Mouse (Mus musculus) intestine, embryonic 14.5 days (tissue): Measurements from ENCODE around the gene Ednrb. TPM values are rescaled to one million over a fixed set of nuclear protein-coding genes. Genes with fewer than 3 reads are reported as not detected.

ENCODE experiments used
- ATAC-seq: fragments of 200-750 bp; cut with Nextera tagmentation; replicated peaks from 2 replicates; pipeline ENCODE4 v1.8.0; 2017; ENCODE audit warnings: low read depth, moderate number of reproducible peaks, moderate TSS enrichment, moderate library complexity; ENCODE audit not compliant: low FRiP score, low TSS enrichment
- DNase-seq: peaks from one replicate; pipeline ENCODE4 v3.0.0-alpha.2; 2018; ENCODE audit warnings: low spot score
- H3K27ac ChIP-seq: fragments of 300-500 bp; sonication (generic); 2 replicates; pipeline ENCODE4 v1.5.1; 2014; ENCODE audit warnings: low read depth, mild to moderate bottlenecking, control low read depth
- H3K27me3 ChIP-seq: fragments of 300-500 bp; sonication (generic); replicated peaks from 2 replicates; pipeline ENCODE4 v1.6.1; 2014; ENCODE audit warnings: low read length, control low read depth; ENCODE audit not compliant: control insufficient read depth, insufficient read depth
- H3K36me3 ChIP-seq: fragments of 300-500 bp; sonication (generic); 2 replicates; pipeline ENCODE4 v1.6.1; 2014; ENCODE audit warnings: low read length, control low read depth; ENCODE audit not compliant: control insufficient read depth, insufficient read depth
- H3K4me1 ChIP-seq: fragments of 300-500 bp; sonication (generic); replicated peaks from 2 replicates; pipeline ENCODE4 v1.6.1; 2014; ENCODE audit warnings: low read length, control low read depth, mixed read lengths; ENCODE audit not compliant: control insufficient read depth, insufficient read depth
- H3K4me2 ChIP-seq: fragments of 300-500 bp; sonication (generic); 2 replicates; pipeline ENCODE4 v1.6.1; 2014; ENCODE audit warnings: low read length
- H3K4me3 ChIP-seq: fragments of 300-500 bp; sonication (generic); 2 replicates; pipeline ENCODE4 v1.5.1; 2014; ENCODE audit warnings: low read depth, low read length, control low read depth, mixed read lengths
- H3K9ac ChIP-seq: fragments of 300-500 bp; sonication (generic); 2 replicates; pipeline ENCODE4 v1.6.1; 2014; ENCODE audit warnings: mild to moderate bottlenecking, low read length
- H3K9me3 ChIP-seq: fragments of 300-500 bp; sonication (generic); 2 replicates; pipeline ENCODE4 v1.6.1; 2016; ENCODE audit warnings: low read length, control low read depth; ENCODE audit not compliant: control insufficient read depth
- WGBS: fragments of 180-500 bp; shearing (Covaris S2); extraction: QIAGEN DNeasy Blood & Tissue Kit; methylation state at CpG from one replicate; pipeline ENCODE4 v1.1.7; 2014; 5-methylcytosine and 5-hydroxymethylcytosine counted together
- polyA plus RNA-seq: library from polyadenylated mRNA; unstranded; fragments of >200 nt; fragmentation: Nextera tagmentation; extraction: Ambion mirVana; gene quantifications from 2 replicates; pipeline ENCODE4 v1.2.1, GENCODE M21; 2014

Ednrb gene
- polyA plus RNA-seq, result 185 and 214 TPM in 2 replicates

DNA sequence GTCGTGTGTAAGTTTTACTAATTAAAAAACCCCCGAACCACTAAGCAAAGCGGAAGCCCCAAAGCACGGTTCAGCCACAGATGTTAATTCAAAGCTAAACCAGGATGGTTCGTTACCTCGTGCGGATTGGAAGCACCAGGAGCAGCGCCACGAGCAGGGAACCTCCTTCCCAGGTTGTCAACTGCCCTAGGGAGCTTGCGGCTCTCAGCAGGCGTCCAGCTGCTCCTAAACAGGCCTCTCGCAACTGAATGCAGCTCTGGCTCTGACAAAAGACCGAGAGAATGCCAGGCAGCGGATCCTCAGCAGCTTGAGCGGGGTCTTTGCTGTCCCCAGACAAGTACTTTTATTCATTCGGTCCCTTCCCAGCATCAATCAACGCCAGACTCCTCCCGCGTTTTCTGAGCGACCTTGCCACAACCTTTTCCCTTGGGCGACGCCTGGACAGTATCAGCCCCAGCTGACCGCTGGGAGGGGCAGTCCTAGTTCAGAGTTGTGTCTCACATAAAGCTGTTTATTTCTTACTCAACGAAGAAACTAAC lies at the start of gene Ednrb:
Gene Ednrb, minus strand, starts transcription at position 392 of the 539 bp plus-strand sequence.
- H3K36me3 ChIP-seq, result no peaks in the 10 kb centered on the region
- no peaks in the 10 kb centered on the region for H3K9me3 ChIP-seq
- H3K27ac ChIP-seq, result peak within 1 kb of the TSS; percentile 85
- peak within 1 kb of the TSS; percentile 56 for H3K4me3 ChIP-seq
- DNase-seq, result peak; percentile 84
- no peaks in the 10 kb centered on the region; the same call in 1 of the 2 replicates for H3K4me1 ChIP-seq
- no peaks in the 10 kb centered on the region for H3K27me3 ChIP-seq
- peak; percentile 72 for ATAC-seq
- peak within 1 kb of the TSS; percentile 61 for H3K9ac ChIP-seq
- WGBS, result 3% methylated on average over 24 of the region's 24 CpGs
- H3K4me2 ChIP-seq, result peak within 1 kb of the TSS; percentile 88

- Histone ChIP-seq H3K4me1 (no peaks in the 10 kb centered on the region; the same call in 1 of the 2 replicates), H3K27me3 (no peaks in the 10 kb centered on the region), H3K9ac (no peak overlapping the region), H3K36me3 (no peaks in the 10 kb centered on the region), H3K9me3 (no peaks in the 10 kb centered on the region), H3K27ac (no peak overlapping the region), H3K4me3 (no peak overlapping the region), H3K4me2 (no peak overlapping the region)
- 50% methylated on average over 8 of the region's 8 CpGs for WGBS
- DNase-seq, result no peak
- ATAC-seq, result no peak
Observed at GRCm38 (mm10) chr14:103892411-103892938, 48.3 kb upstream of the Ednrb start.

- no peak overlapping the region for H3K4me3 ChIP-seq
- ATAC-seq (no peak), DNase-seq (no peak)
- H3K27me3 ChIP-seq, result no peaks in the 10 kb centered on the region
- H3K4me1 ChIP-seq, result no peaks in the 10 kb centered on the region; the same call in 1 of the 2 replicates
- no peaks in the 10 kb centered on the region for H3K9me3 ChIP-seq
- no peak overlapping the region for H3K27ac ChIP-seq
- H3K36me3 ChIP-seq, result no peaks in the 10 kb centered on the region
- 80% methylated on average over 4 of the region's 4 CpGs for WGBS
- no peak overlapping the region for H3K4me2 ChIP-seq
- no peak overlapping the region for H3K9ac ChIP-seq
Observed at GRCm38 (mm10) chr14:103890761-103891160, 46.6 kb upstream of the Ednrb start.

DNA sequence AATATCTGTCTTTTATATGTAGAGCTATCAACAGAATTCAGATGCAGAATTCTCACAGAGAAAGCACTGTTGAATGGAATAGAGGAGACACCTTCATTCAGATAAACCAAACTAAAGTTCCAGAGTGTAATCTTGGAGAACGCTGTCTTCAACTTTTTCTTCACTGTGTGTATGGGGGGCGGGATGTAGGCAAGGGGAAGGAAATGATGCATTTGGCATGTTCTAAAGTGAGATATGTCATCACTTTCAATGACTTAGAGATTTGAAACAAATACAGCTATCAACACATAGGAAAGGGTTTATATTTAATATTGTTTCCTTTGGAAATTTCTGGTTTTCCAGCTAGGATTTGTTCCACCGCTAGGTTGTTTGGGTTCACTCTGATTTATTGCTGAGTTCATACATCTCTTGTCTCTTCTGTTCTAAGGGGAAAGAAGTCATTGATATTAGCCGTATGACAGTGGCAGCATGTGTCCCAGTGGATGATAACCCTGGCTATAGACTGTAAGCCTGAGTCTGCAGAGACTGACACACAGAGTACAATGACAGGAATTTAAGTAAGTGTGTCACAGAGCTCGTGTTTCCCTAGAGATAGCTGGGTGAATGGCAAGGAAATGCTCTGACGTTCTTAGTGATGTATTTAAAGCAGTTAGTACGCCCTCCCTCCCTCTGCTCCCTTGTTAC lies 40.8 kb upstream of the Ednrb start:
- Histone ChIP-seq H3K27ac (no peak overlapping the region), H3K36me3 (no peaks in the 10 kb centered on the region), H3K9me3 (no peaks in the 10 kb centered on the region), H3K4me3 (no peak overlapping the region), H3K4me1 (peaks cover 14% of the 10 kb centered on the region), H3K27me3 (no peaks in the 10 kb centered on the region), H3K9ac (no peak overlapping the region), H3K4me2 (no peak overlapping the region)
- DNase-seq, result no peak
- 70% methylated on average over 7 of the region's 7 CpGs for WGBS
- ATAC-seq, result no peak

DNA sequence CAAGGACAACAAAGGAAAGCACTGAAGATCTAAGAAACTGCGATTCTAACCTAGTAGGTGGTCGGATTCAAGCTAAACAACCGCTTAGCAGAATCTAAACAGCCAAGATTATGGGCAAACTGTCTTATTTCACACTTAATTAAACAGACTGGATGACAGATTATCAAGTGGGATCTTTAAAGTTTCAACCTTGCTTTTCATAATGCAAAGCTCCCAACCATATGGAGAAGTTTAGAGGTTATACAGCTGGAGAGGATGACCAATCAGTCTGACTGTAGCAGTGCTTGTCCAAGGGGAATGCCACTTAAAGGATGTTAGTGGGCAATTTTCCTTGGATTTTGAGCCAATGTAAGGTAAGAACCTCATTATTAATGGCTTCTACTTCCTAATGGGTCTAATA lies 38.7 kb upstream of the Ednrb start:
- H3K4me2 ChIP-seq, result no peak overlapping the region
- WGBS, result 38% methylated on average over 3 of the region's 3 CpGs
- no peak overlapping the region for H3K9ac ChIP-seq
- H3K27ac ChIP-seq, result no peak overlapping the region
- DNase-seq (no peak), ATAC-seq (no peak)
- no peaks in the 10 kb centered on the region for H3K36me3 ChIP-seq
- no peak overlapping the region for H3K4me3 ChIP-seq
- peaks cover 14% of the 10 kb centered on the region for H3K4me1 ChIP-seq
- no peaks in the 10 kb centered on the region for H3K27me3 ChIP-seq
- H3K9me3 ChIP-seq, result no peaks in the 10 kb centered on the region

DNA sequence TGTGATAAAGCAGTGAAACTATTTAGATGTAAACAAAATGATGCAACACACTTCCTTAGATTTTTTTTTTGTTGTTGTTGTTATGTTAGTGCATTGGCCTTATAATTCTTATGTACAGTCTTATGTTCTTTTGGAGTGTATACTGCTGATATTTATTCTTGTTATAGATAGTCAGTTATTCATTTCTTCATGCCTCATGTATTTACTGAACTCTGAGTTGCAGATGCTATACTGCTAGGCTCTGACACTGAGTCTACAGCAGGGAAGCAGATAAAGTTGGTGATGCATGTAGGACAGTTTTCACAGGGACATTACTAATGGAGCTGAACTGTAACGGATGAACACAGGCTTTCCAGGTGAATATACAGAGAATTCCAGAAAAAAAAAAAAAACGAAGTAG lies 32.9 kb upstream of the Ednrb start:
- no peaks in the 10 kb centered on the region for H3K4me1 ChIP-seq
- H3K36me3 ChIP-seq, result no peaks in the 10 kb centered on the region
- no peaks in the 10 kb centered on the region for H3K9me3 ChIP-seq
- ATAC-seq (no peak), DNase-seq (no peak)
- H3K4me3 ChIP-seq, result no peak overlapping the region
- no peak overlapping the region for H3K4me2 ChIP-seq
- no peak overlapping the region for H3K27ac ChIP-seq
- WGBS, result 89% methylated on average over 2 of the region's 2 CpGs
- no peak overlapping the region for H3K9ac ChIP-seq
- H3K27me3 ChIP-seq, result no peaks in the 10 kb centered on the region

DNA sequence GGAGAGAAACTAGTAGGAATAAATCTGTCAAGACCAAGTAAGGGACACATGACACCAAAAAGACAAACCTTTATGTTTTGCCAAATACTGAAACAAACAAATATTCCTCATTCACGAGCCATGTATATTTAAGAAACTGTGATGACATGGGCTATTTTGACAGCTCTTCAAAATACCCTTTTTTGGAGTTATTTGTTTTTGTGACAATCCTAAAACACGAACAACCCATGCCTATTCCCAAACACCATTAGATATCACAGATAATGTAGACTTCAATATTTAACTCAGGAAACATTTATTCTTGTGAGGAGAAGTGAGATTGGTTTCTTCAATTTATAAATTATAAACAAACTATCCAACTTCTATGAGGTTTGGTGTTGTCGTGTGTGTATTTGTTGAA lies 32.4 kb upstream of the Ednrb start:
- WGBS, result 79% methylated on average over 3 of the region's 3 CpGs
- ATAC-seq (no peak), DNase-seq (no peak)
- Histone ChIP-seq H3K9ac (no peak overlapping the region), H3K4me3 (no peak overlapping the region), H3K4me2 (no peak overlapping the region), H3K9me3 (no peaks in the 10 kb centered on the region), H3K27me3 (no peaks in the 10 kb centered on the region), H3K36me3 (no peaks in the 10 kb centered on the region), H3K27ac (no peak overlapping the region), H3K4me1 (no peaks in the 10 kb centered on the region)

DNA sequence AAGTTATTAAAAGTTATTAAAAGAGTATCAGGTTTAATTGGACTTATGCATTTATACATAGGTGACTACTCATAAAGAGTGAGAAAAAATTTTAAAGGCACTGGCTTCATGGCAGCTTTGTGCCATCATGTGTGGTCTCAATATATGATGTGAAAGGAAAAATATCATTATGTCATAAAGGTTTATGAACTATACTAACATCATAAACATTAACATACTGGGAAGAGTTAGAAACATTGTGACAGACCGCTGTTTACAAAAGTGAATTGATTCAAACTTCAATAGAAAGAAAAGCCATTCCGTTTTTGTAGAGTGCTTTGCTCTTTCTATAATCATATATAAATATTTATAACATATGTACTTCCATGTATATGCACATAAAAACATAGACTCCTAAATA lies 22.4 kb upstream of the Ednrb start:
- no peak overlapping the region for H3K9ac ChIP-seq
- H3K4me3 ChIP-seq, result no peak overlapping the region
- DNase-seq (no peak), ATAC-seq (no peak)
- H3K36me3 ChIP-seq, result no peaks in the 10 kb centered on the region
- no peaks in the 10 kb centered on the region for H3K27me3 ChIP-seq
- no peaks in the 10 kb centered on the region for H3K9me3 ChIP-seq
- H3K4me1 ChIP-seq, result no peaks in the 10 kb centered on the region
- H3K4me2 ChIP-seq, result no peak overlapping the region
- WGBS, result 49% methylated on average over 2 of the region's 2 CpGs
- H3K27ac ChIP-seq, result no peak overlapping the region

DNA sequence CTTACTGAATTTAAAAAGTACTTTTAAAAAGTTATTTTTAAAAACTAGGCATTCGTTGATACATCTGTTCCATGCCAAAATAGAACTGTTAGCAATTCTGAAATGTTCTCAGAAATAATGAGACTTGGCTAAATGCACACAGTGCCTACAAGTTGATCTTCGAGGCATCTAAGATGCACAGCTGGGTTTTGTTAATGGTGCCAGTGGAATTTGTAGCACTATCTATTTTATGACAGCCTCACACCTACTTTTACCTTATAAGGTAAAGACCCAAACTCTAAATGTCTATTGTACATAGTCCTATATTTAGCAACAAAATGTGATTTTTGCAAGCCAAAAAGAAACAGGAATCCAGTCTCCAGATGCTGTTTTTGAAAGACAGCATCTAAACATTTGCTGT lies 21.0 kb upstream of the Ednrb start:
- Histone ChIP-seq H3K4me2 (no peak overlapping the region), H3K9me3 (no peaks in the 10 kb centered on the region), H3K4me3 (no peak overlapping the region), H3K4me1 (no peaks in the 10 kb centered on the region), H3K36me3 (no peaks in the 10 kb centered on the region), H3K27me3 (no peaks in the 10 kb centered on the region), H3K9ac (no peak overlapping the region), H3K27ac (no peak overlapping the region)
- ATAC-seq, result no peak
- DNase-seq, result no peak
- 35% methylated on average over 2 of the region's 2 CpGs for WGBS
